Mouse (Mus musculus): ENCODE data around the gene Rpl28. TPM values are rescaled to one million over a fixed set of nuclear protein-coding genes. Genes with fewer than 3 reads are reported as not detected.

Rpl28 gene
- polyA plus RNA-seq (2014; fragmentation: Nextera tagmentation; extraction: Ambion mirVana): 218 and 238 TPM in 2 replicates

- H3K4me2 ChIP-seq: peak within 1 kb of the TSS; percentile 97
- H3K27ac ChIP-seq (ENCODE audit: low read depth, low read length): peak within 1 kb of the TSS; percentile 97
- H3K4me1 ChIP-seq (replicated peaks; ENCODE audit: control insufficient read depth, insufficient read depth, low read length): peaks cover 18% of the 10 kb centered on the region
- DNase-seq (ENCODE audit: low spot score) (peak; percentile 94), ATAC-seq (replicated peaks; ENCODE audit: low FRiP score) (peak; percentile 81)
- peak within 1 kb of the TSS; percentile 100 for H3K9ac ChIP-seq (ENCODE audit: low read depth, low read length)
- peak within 1 kb of the TSS; percentile 93 for H3K4me3 ChIP-seq (ENCODE audit: low read depth, low read length)
- 1% methylated on average over 53 of the region's 54 CpGs for WGBS
- no peaks in the 10 kb centered on the region for H3K9me3 ChIP-seq (ENCODE audit: control insufficient read depth, low read length)
- no peaks in the 10 kb centered on the region for H3K27me3 ChIP-seq (replicated peaks; ENCODE audit: control insufficient read depth, insufficient read depth, low read length)
- peaks cover 31% of the 10 kb centered on the region for H3K36me3 ChIP-seq (ENCODE audit: control insufficient read depth, insufficient read depth, low read length)
Measured at GRCm38 (mm10) chr7:4792278-4793212, at the start of gene Rpl28. Gene Rpl28, plus strand, starts transcription at chr7:4792874.

- Histone ChIP-seq H3K9me3 (ENCODE audit: control insufficient read depth, low read length) (no peaks in the 10 kb centered on the region), H3K4me1 (replicated peaks; ENCODE audit: control insufficient read depth, insufficient read depth, low read length) (peaks cover 66% of the 10 kb centered on the region), H3K27me3 (replicated peaks; ENCODE audit: control insufficient read depth, insufficient read depth, low read length) (no peaks in the 10 kb centered on the region), H3K4me2 (peak overlapping the region; percentile 81), H3K4me3 (ENCODE audit: low read depth, low read length) (peak overlapping the region; percentile 86), H3K36me3 (ENCODE audit: control insufficient read depth, insufficient read depth, low read length) (peaks cover 29% of the 10 kb centered on the region), H3K27ac (ENCODE audit: low read depth, low read length) (peak overlapping the region; percentile 92), H3K9ac (ENCODE audit: low read depth, low read length) (peak overlapping the region; percentile 97)
- no peak for DNase-seq (ENCODE audit: low spot score)
- WGBS: 34% methylated on average over 2 of the region's 2 CpGs
- ATAC-seq (replicated peaks; ENCODE audit: low FRiP score): no peak
Measured at GRCm38 (mm10) chr7:4743354-4743753, 49.3 kb upstream of the Rpl28 start.

- Histone ChIP-seq H3K27ac (ENCODE audit: low read depth, low read length) (peak overlapping the region; percentile 92), H3K4me2 (peak overlapping the region; percentile 29; the same call in 1 of the 2 replicates), H3K4me3 (ENCODE audit: low read depth, low read length) (peak overlapping the region; percentile 17; the same call in 1 of the 2 replicates), H3K4me1 (replicated peaks; ENCODE audit: control insufficient read depth, insufficient read depth, low read length) (peaks cover 72% of the 10 kb centered on the region), H3K9ac (ENCODE audit: low read depth, low read length) (peak overlapping the region; percentile 97; the same call in 1 of the 2 replicates), H3K27me3 (replicated peaks; ENCODE audit: control insufficient read depth, insufficient read depth, low read length) (no peaks in the 10 kb centered on the region), H3K9me3 (ENCODE audit: control insufficient read depth, low read length) (no peaks in the 10 kb centered on the region), H3K36me3 (ENCODE audit: control insufficient read depth, insufficient read depth, low read length) (peaks cover 32% of the 10 kb centered on the region)
- WGBS: 68% methylated on average over 5 of the region's 6 CpGs
- no peak for ATAC-seq (replicated peaks; ENCODE audit: low FRiP score)
- no peak for DNase-seq (ENCODE audit: low spot score)
Measured at GRCm38 (mm10) chr7:4744886-4745285, 47.8 kb upstream of the Rpl28 start.

GRCm38 (mm10) chr7:4746326-4746980 is 46.2 kb upstream of the Rpl28 start:
- peak overlapping the region; percentile 50 for H3K9ac ChIP-seq (ENCODE audit: low read depth, low read length)
- DNase-seq (ENCODE audit: low spot score) (no peak), ATAC-seq (replicated peaks; ENCODE audit: low FRiP score) (no peak)
- peaks cover 75% of the 10 kb centered on the region for H3K4me1 ChIP-seq (replicated peaks; ENCODE audit: control insufficient read depth, insufficient read depth, low read length)
- WGBS: 84% methylated on average over 22 of the region's 22 CpGs
- H3K27ac ChIP-seq (ENCODE audit: low read depth, low read length): peak overlapping the region; percentile 93
- peaks cover 32% of the 10 kb centered on the region for H3K36me3 ChIP-seq (ENCODE audit: control insufficient read depth, insufficient read depth, low read length)
- peak overlapping the region; percentile 59 for H3K4me2 ChIP-seq
- peak overlapping the region; percentile 24; the same call in 1 of the 2 replicates for H3K4me3 ChIP-seq (ENCODE audit: low read depth, low read length)
- no peaks in the 10 kb centered on the region for H3K27me3 ChIP-seq (replicated peaks; ENCODE audit: control insufficient read depth, insufficient read depth, low read length)
- H3K9me3 ChIP-seq (ENCODE audit: control insufficient read depth, low read length): no peaks in the 10 kb centered on the region

- H3K27ac ChIP-seq (ENCODE audit: low read depth, low read length): peak overlapping the region; percentile 93
- DNase-seq (ENCODE audit: low spot score) (no peak), ATAC-seq (replicated peaks; ENCODE audit: low FRiP score) (peak; percentile 76)
- H3K4me1 ChIP-seq (replicated peaks; ENCODE audit: control insufficient read depth, insufficient read depth, low read length): peaks cover 72% of the 10 kb centered on the region
- peak overlapping the region; percentile 24 for H3K4me3 ChIP-seq (ENCODE audit: low read depth, low read length)
- no peaks in the 10 kb centered on the region for H3K27me3 ChIP-seq (replicated peaks; ENCODE audit: control insufficient read depth, insufficient read depth, low read length)
- no peaks in the 10 kb centered on the region for H3K9me3 ChIP-seq (ENCODE audit: control insufficient read depth, low read length)
- peak overlapping the region; percentile 54 for H3K9ac ChIP-seq (ENCODE audit: low read depth, low read length)
- WGBS: 45% methylated on average over 9 of the region's 9 CpGs
- peak overlapping the region; percentile 59 for H3K4me2 ChIP-seq
- peaks cover 32% of the 10 kb centered on the region for H3K36me3 ChIP-seq (ENCODE audit: control insufficient read depth, insufficient read depth, low read length)
Measured at GRCm38 (mm10) chr7:4747156-4747899, 45.3 kb upstream of the Rpl28 start.

- Histone ChIP-seq H3K4me2 (peak overlapping the region; percentile 33), H3K9ac (ENCODE audit: low read depth, low read length) (peak overlapping the region; percentile 54), H3K9me3 (ENCODE audit: control insufficient read depth, low read length) (no peaks in the 10 kb centered on the region), H3K36me3 (ENCODE audit: control insufficient read depth, insufficient read depth, low read length) (peaks cover 30% of the 10 kb centered on the region), H3K4me1 (replicated peaks; ENCODE audit: control insufficient read depth, insufficient read depth, low read length) (peaks cover 65% of the 10 kb centered on the region), H3K27me3 (replicated peaks; ENCODE audit: control insufficient read depth, insufficient read depth, low read length) (no peaks in the 10 kb centered on the region), H3K27ac (ENCODE audit: low read depth, low read length) (peak overlapping the region; percentile 93), H3K4me3 (ENCODE audit: low read depth, low read length) (no peak overlapping the region)
- DNase-seq (ENCODE audit: low spot score) (no peak), ATAC-seq (replicated peaks; ENCODE audit: low FRiP score) (no peak)
- 66% methylated on average over 4 of the region's 4 CpGs for WGBS
Measured at GRCm38 (mm10) chr7:4748321-4748720, 44.4 kb upstream of the Rpl28 start.

- H3K4me1 ChIP-seq (replicated peaks; ENCODE audit: control insufficient read depth, insufficient read depth, low read length): peaks cover 57% of the 10 kb centered on the region
- peak overlapping the region; percentile 93; the same call in 1 of the 2 replicates for H3K27ac ChIP-seq (ENCODE audit: low read depth, low read length)
- WGBS: 50% methylated on average over 2 of the region's 2 CpGs
- H3K36me3 ChIP-seq (ENCODE audit: control insufficient read depth, insufficient read depth, low read length): peaks cover 28% of the 10 kb centered on the region
- no peaks in the 10 kb centered on the region for H3K9me3 ChIP-seq (ENCODE audit: control insufficient read depth, low read length)
- DNase-seq (ENCODE audit: low spot score): no peak
- H3K4me3 ChIP-seq (ENCODE audit: low read depth, low read length): no peak overlapping the region
- H3K9ac ChIP-seq (ENCODE audit: low read depth, low read length): no peak overlapping the region
- H3K27me3 ChIP-seq (replicated peaks; ENCODE audit: control insufficient read depth, insufficient read depth, low read length): no peaks in the 10 kb centered on the region
- ATAC-seq (replicated peaks; ENCODE audit: low FRiP score): no peak
- no peak overlapping the region for H3K4me2 ChIP-seq
Measured at GRCm38 (mm10) chr7:4749169-4749568, 43.5 kb upstream of the Rpl28 start.

All from liver, embryonic 11.5 days (tissue).